Mouse (Mus musculus): ENCODE results near the gene Fkbp2.

DNA sequence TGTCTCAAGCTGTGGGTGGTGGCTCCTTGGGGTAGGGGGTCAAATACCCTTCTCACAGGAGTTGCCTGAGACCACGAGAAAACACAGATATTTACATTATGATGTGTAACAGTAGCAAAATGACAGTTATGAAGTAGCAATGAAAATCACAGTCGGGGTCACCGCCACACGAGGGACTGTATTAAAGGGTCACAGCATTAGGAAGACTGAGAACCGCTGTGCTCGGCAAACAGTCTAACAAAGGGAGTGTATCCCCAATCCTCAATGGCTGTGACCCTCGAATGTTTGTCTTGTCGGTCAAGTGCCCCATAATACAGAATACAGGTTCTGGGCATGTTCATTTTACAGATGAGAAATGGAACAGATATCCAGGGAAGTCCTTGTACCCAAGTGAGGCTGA, 13.7 kb upstream of the Fkbp2 start:
- no peak for TF ChIP-seq CTCF (conservative IDR thresholded peaks at IDR 0.05; ENCODE audit: low read length)
- no peak for TF ChIP-seq POU5F1 (IDR thresholded peaks at IDR 0.05; ENCODE audit: borderline replicate concordance, low read length)
- no peak for TF ChIP-seq NANOG (IDR thresholded peaks at IDR 0.05; ENCODE audit: borderline replicate concordance, low read length)
